Comparison of ENCODE assay signal across 8 mouse cellular contexts in the genomic region with DNA sequence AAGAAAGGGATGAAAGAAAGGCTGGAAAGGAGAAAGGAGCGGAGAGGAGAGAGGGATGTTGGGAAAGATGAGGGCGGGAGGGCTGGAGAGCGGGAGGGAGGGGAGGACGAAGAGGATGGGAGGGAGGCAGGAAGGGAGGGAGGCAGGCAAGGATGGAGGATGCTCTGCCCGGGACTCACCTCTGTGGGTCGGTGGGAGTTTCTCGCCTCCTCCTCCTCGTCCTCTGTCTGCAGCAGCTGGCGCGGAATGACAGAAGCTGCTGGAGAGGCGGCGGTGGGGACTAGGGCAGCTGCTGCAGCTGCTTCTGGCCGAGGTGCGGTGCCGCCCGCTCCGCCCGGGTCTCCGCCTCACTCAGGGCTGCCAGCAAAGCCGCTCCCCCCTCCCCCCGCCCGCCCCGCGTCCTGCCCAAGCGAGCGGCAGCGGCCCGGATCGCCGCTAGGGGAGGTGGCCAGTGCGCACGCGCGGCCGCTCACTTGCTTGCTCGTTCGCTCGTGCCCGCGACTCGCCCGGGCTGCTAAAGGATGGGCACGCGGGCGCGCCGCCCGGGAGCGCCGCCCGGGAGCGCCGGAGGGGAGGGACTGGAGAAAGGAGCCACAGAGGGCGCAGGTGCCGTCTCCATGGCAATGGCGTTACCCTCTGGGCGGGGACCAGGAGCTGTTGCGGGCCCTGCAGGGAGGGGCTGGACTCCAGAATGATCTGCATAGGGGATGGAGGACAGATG. TPM values are rescaled to one million over a fixed set of nuclear protein-coding genes. Genes with fewer than 3 reads are reported as not detected.
DNase-seq lines count a peak whose midpoint lies in the region; ATAC-seq lines count a peak whose summit lies in the region.

TSS of gene Ctnna2 (minus strand) at position 459 of the 721 bp plus-strand sequence.

- intact Hi-C loops in heart, postnatal 14 days (cut with DNase I) = no loop called here

- H3K9me3 ChIP-seq in megakaryocyte, embryonic 14.5 days = no peaks in the 10 kb centered on the region
- no peaks in the 10 kb centered on the region for H3K9me3 ChIP-seq in forebrain, embryonic 13.5 days (replicated peaks)
- H3K9me3 ChIP-seq in liver, embryonic 12.5 days (replicated peaks) = no peaks in the 10 kb centered on the region
- H3K9me3 ChIP-seq in neural tube, embryonic 15.5 days (replicated peaks) = no peaks in the 10 kb centered on the region

- no peak for ATAC-seq in megakaryocyte, adult 5-6 weeks (ENCODE audit: poor library complexity, severe bottlenecking)
- peak; percentile 97 for ATAC-seq in forebrain, embryonic 13.5 days
- ATAC-seq in liver, embryonic 12.5 days = peak; percentile 60
- ATAC-seq in neural tube, embryonic 15.5 days (ENCODE audit: low FRiP score) = peak; percentile 95

- H3K27me3 ChIP-seq in megakaryocyte, embryonic 14.5 days (replicated peaks) = peaks cover 10% of the 10 kb centered on the region
- H3K27me3 ChIP-seq in forebrain, embryonic 13.5 days = no peaks in the 10 kb centered on the region
- peaks cover 17% of the 10 kb centered on the region for H3K27me3 ChIP-seq in liver, embryonic 12.5 days (replicated peaks)
- H3K27me3 ChIP-seq in neural tube, embryonic 15.5 days (replicated peaks) = no peaks in the 10 kb centered on the region

- peak within 1 kb of the TSS; percentile 86 for H3K4me3 ChIP-seq in megakaryocyte, embryonic 14.5 days (replicated peaks)
- H3K4me3 ChIP-seq in forebrain, embryonic 13.5 days = peak within 1 kb of the TSS; percentile 53
- peak within 1 kb of the TSS; percentile 48 for H3K4me3 ChIP-seq in liver, embryonic 12.5 days
- H3K4me3 ChIP-seq in neural tube, embryonic 15.5 days (replicated peaks) = peak within 1 kb of the TSS; percentile 63

- H3K4me1 ChIP-seq in megakaryocyte, embryonic 14.5 days = peaks cover 8% of the 10 kb centered on the region; the same call in 1 of the 2 replicates
- peaks cover 35% of the 10 kb centered on the region for H3K4me1 ChIP-seq in forebrain, embryonic 13.5 days
- 0 out of 2 replicates have a peak, but pooled peaks cover 4% of the 10 kb centered on the region for H3K4me1 ChIP-seq in liver, embryonic 12.5 days
- peaks cover 36% of the 10 kb centered on the region for H3K4me1 ChIP-seq in neural tube, embryonic 15.5 days

- peak; percentile 47 to 48 for DNase-seq in heart, postnatal 14 days
- peak; percentile 14 to 47 for DNase-seq in kidney, postnatal 36 days
- DNase-seq in thymus, postnatal 14 days = peak; percentile 12

- under 1% methylated on average over 48 of the region's 58 CpGs for WGBS in forebrain, embryonic 13.5 days
- 2% methylated on average over 44 of the region's 58 CpGs for WGBS in liver, embryonic 12.5 days (ENCODE audit: insufficient replicate concordance)
- under 1% methylated on average over 53 of the region's 58 CpGs for WGBS in neural tube, embryonic 15.5 days

- peak within 1 kb of the TSS; percentile 95 for H3K27ac ChIP-seq in forebrain, embryonic 13.5 days
- no peak within 1 kb of the TSS for H3K27ac ChIP-seq in liver, embryonic 12.5 days
- H3K27ac ChIP-seq in neural tube, embryonic 15.5 days (replicated peaks) = peak within 1 kb of the TSS; percentile 97

- H3K36me3 ChIP-seq in megakaryocyte, embryonic 14.5 days (replicated peaks; ENCODE audit: low read length) = no peaks in the 10 kb centered on the region
- H3K36me3 ChIP-seq in forebrain, embryonic 13.5 days (ENCODE audit: poor library complexity, severe bottlenecking) = no peaks in the 10 kb centered on the region
- H3K36me3 ChIP-seq in liver, embryonic 12.5 days = no peaks in the 10 kb centered on the region
- no peaks in the 10 kb centered on the region for H3K36me3 ChIP-seq in neural tube, embryonic 15.5 days

- peak within 1 kb of the TSS; percentile 69 for H3K9ac ChIP-seq in forebrain, embryonic 13.5 days
- H3K9ac ChIP-seq in liver, embryonic 12.5 days = no peak within 1 kb of the TSS
- peak within 1 kb of the TSS; percentile 75 for H3K9ac ChIP-seq in neural tube, embryonic 15.5 days (replicated peaks)

- H3K4me2 ChIP-seq in forebrain, embryonic 13.5 days = peak within 1 kb of the TSS; percentile 67
- H3K4me2 ChIP-seq in liver, embryonic 12.5 days = peak within 1 kb of the TSS; percentile 66
- peak within 1 kb of the TSS; percentile 75 for H3K4me2 ChIP-seq in neural tube, embryonic 15.5 days

RNA-seq across cellular contexts. Expression of gene Ctnna2, which starts in this region (rescaled TPM):
- polyA plus RNA-seq in megakaryocyte, embryonic 14.5 days (2012; ENCODE audit: insufficient read depth, low replicate concordance) = not detected in 2 replicates
- not detected in 2 replicates for total RNA-seq in megakaryocyte, adult 5-6 weeks (2015)
- total RNA-seq in megakaryocyte, adult 5-6 weeks (2017) = not detected in 2 replicates
- polyA plus RNA-seq in forebrain, embryonic 13.5 days (2015; fragmentation: Nextera tagmentation; extraction: Ambion mirVana) = 83.4 and 100.0 TPM in 2 replicates
- total RNA-seq in heart, postnatal 14 days (2021) = under 1 TPM in 1 of 2 experiments, not detected in 1; 0.07 TPM
- 0.65 and 0.79 TPM in 2 replicates for polyA plus RNA-seq in liver, embryonic 12.5 days (2016; fragmentation: Nextera tagmentation; extraction: Ambion mirVana)
- polyA plus RNA-seq in neural tube, embryonic 15.5 days (2015; fragmentation: Nextera tagmentation; extraction: Ambion mirVana) = 99.0 and 119 TPM in 2 replicates

Comparison
In these comparisons a context has a peak if more than half of its experiments do, and no peak if none do; other contexts are left out.
1. RNA of gene Ctnna2 (polyA plus RNA-seq): 99.0 to 119 TPM in neural tube, embryonic 15.5 days and 83.4 to 100.0 TPM in forebrain, embryonic 13.5 days; 0.65 to 0.79 TPM in liver, embryonic 12.5 days and not detected in megakaryocyte, embryonic 14.5 days; every median in the first group is over 10 times any median in the second.
2. Peak in DNase-seq in heart, postnatal 14 days; RNA of the gene not detected or under 1 TPM.
3. Peak in ATAC-seq, H3K4me3 ChIP-seq and H3K4me2 ChIP-seq in liver, embryonic 12.5 days; RNA of the gene not detected or under 1 TPM.
4. Peak in every context shown above with its lines, with median percentiles within 50 percentile points of each other: H3K4me3 ChIP-seq, H3K4me2 ChIP-seq and DNase-seq.